Mouse (Mus musculus) neural tube, embryonic 15.5 days (tissue): ENCODE measurements around the gene Emc4. TPM values are rescaled to one million over a fixed set of nuclear protein-coding genes. Genes with fewer than 3 reads are reported as not detected.

Experiments used
- ATAC-seq: fragments of 200-750 bp; cut with Nextera tagmentation; 2 replicates; pipeline ENCODE4 v1.8.0; 2017; ENCODE audit warnings: mild to moderate bottlenecking, moderate TSS enrichment, moderate library complexity; ENCODE audit not compliant: low FRiP score
- H3K27ac ChIP-seq: fragments of 300-500 bp; sonication (generic); replicated peaks from 2 replicates; pipeline ENCODE4 v1.5.1; 2015; ENCODE audit warnings: mild to moderate bottlenecking, inconsistent platforms
- H3K27me3 ChIP-seq: fragments of 300-500 bp; sonication (generic); replicated peaks from 2 replicates; pipeline ENCODE4 v1.6.1; 2015; ENCODE audit warnings: inconsistent platforms
- H3K36me3 ChIP-seq: fragments of 300-500 bp; sonication (generic); 2 replicates; pipeline ENCODE4 v1.6.1; 2015; ENCODE audit warnings: inconsistent platforms
- H3K4me1 ChIP-seq: fragments of 300-500 bp; sonication (generic); 2 replicates; pipeline ENCODE4 v1.6.1; 2015; ENCODE audit warnings: inconsistent platforms
- H3K4me2 ChIP-seq: fragments of 300-500 bp; sonication (generic); 2 replicates; pipeline ENCODE4 v1.6.1; 2015; ENCODE audit warnings: inconsistent platforms, mild to moderate bottlenecking, moderate library complexity
- H3K4me3 ChIP-seq: fragments of 300-500 bp; sonication (generic); replicated peaks from 2 replicates; pipeline ENCODE4 v1.5.1; 2015; ENCODE audit warnings: mild to moderate bottlenecking, inconsistent platforms
- H3K9ac ChIP-seq: fragments of 300-500 bp; sonication (generic); replicated peaks from 2 replicates; pipeline ENCODE4 v1.6.1; 2015; ENCODE audit warnings: mild to moderate bottlenecking, inconsistent platforms
- H3K9me3 ChIP-seq: fragments of 300-500 bp; sonication (generic); replicated peaks from 2 replicates; pipeline ENCODE4 v1.6.1; 2016; ENCODE audit warnings: inconsistent platforms
- WGBS: fragments of 180-500 bp; shearing (Covaris S2); methylation state at CpG from one replicate; pipeline ENCODE4 v1.1.7; 2015; ENCODE audit warnings: mixed read lengths; 5-methylcytosine and 5-hydroxymethylcytosine counted together
- polyA plus RNA-seq: library from polyadenylated mRNA; unstranded; fragments of >200 nt; fragmentation: Nextera tagmentation; extraction: Ambion mirVana; gene quantifications from 2 replicates; pipeline ENCODE4 v1.2.1, GENCODE M21; 2015

Gene Emc4
- polyA plus RNA-seq, 1 experiment from 2014 or later = 239 TPM

DNA sequence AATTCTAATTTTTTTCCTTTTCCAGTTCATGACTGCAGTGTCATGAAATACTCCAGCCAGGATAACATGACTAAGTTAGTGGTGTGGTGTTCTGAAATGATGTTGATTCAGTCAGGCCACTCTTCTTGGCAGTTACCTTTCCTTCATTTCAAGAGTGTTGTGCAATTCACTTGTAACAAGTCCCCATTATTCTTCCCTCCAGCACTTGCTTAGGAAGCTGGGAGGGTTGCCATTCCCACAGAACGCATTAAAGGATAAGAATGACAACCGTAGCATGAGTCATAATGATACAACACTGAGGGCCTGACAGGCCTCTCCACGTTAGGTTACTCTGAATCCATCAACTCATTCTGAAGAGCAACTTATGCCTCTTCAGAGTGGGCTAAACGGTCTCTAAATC is 5.3 kb upstream of the Emc4 start:
- no peak overlapping the region for H3K9ac ChIP-seq
- ATAC-seq = no peak
- H3K27ac ChIP-seq = no peak overlapping the region
- H3K4me1 ChIP-seq = 0 out of 2 replicates have a peak, but pooled peaks cover 3% of the 10 kb centered on the region
- H3K36me3 ChIP-seq = no peaks in the 10 kb centered on the region
- no peaks in the 10 kb centered on the region for H3K9me3 ChIP-seq
- H3K4me2 ChIP-seq = no peak overlapping the region
- peaks cover 5% of the 10 kb centered on the region; the same call in 1 of the 2 replicates for H3K27me3 ChIP-seq
- H3K4me3 ChIP-seq = no peak overlapping the region
- WGBS = 61% methylated on average over 4 of the region's 4 CpGs

DNA sequence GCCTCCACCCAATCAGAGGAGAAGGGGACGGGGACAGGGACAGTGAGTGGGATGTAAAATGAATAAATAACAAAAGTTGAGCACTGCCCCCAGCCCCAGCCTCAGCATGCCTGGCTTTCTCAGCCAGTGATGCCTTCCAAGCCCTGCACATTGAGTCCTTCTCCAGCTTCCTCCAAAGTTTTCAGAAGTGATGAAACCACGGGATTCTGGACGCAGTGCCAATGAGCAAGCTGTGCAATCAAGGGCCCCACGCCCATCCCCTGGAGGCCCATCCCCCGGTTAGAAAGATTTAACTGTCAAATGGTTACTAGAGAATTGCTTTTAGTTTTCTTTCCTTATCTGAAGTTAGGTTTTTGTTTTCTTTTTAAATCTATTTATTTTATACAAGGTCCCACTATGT is 2.1 kb upstream of the Emc4 start:
- Histone ChIP-seq H3K9ac (no peak overlapping the region), H3K27ac (no peak overlapping the region), H3K9me3 (no peaks in the 10 kb centered on the region), H3K27me3 (no peaks in the 10 kb centered on the region), H3K36me3 (no peaks in the 10 kb centered on the region), H3K4me1 (peaks cover 15% of the 10 kb centered on the region), H3K4me2 (no peak overlapping the region), H3K4me3 (no peak overlapping the region)
- WGBS = 72% methylated on average over 5 of the region's 5 CpGs
- no peak for ATAC-seq

DNA sequence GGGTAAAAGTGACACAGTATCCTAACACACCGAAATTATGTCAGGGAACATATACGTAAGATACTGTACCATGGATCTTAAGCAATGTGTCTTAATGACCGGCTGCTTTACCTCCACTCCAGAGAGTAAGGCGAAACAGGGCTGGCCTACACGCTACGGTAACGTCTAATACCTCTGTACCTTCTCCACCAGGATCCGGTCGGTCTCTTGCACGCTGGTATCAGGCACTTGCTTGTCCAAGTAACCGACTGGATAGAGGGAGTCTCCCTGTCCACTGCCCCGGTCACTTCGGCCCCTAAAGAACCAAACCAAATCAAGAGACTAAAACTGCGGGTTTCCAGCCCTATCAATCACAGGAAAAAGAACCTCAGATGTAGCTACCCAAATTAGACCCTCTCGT is 605 bp downstream of the Emc4 start:
- WGBS = 20% methylated on average over 15 of the region's 15 CpGs
- Histone ChIP-seq H3K27ac (peak overlapping the region; percentile 93), H3K27me3 (no peaks in the 10 kb centered on the region), H3K4me3 (peak overlapping the region; percentile 71), H3K9me3 (no peaks in the 10 kb centered on the region), H3K9ac (peak overlapping the region; percentile 76), H3K4me1 (peaks cover 15% of the 10 kb centered on the region), H3K4me2 (peak overlapping the region; percentile 86), H3K36me3 (peaks cover 23% of the 10 kb centered on the region)
- ATAC-seq = peak; percentile 53; the same call in 1 of the 2 replicates

DNA sequence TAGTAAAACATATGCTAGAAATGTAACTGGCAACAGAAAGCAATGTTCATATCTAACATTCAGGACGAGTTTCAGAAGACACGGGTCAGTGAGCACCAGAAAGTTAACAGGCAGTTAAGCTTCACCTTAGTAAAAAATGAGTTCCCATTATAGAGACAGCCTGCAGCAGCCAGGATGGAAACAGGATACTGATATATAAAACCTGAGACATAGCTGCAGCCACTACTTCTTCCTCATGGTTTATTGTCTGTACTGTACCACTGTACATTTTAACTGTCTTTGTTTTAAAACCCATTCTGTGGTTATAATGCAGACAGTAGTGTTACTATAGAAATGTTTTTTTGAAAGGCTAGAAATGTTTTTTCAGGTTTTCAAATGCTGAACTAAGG is 7.1 kb downstream of the Emc4 start:
- H3K9ac ChIP-seq = no peak overlapping the region
- no peak overlapping the region for H3K27ac ChIP-seq
- no peak for ATAC-seq
- WGBS = 87% methylated on average over 2 of the region's 2 CpGs
- no peaks in the 10 kb centered on the region for H3K27me3 ChIP-seq
- no peak overlapping the region for H3K4me2 ChIP-seq
- no peak overlapping the region for H3K4me3 ChIP-seq
- no peaks in the 10 kb centered on the region for H3K4me1 ChIP-seq
- peaks cover 79% of the 10 kb centered on the region for H3K36me3 ChIP-seq
- H3K9me3 ChIP-seq = no peaks in the 10 kb centered on the region

DNA sequence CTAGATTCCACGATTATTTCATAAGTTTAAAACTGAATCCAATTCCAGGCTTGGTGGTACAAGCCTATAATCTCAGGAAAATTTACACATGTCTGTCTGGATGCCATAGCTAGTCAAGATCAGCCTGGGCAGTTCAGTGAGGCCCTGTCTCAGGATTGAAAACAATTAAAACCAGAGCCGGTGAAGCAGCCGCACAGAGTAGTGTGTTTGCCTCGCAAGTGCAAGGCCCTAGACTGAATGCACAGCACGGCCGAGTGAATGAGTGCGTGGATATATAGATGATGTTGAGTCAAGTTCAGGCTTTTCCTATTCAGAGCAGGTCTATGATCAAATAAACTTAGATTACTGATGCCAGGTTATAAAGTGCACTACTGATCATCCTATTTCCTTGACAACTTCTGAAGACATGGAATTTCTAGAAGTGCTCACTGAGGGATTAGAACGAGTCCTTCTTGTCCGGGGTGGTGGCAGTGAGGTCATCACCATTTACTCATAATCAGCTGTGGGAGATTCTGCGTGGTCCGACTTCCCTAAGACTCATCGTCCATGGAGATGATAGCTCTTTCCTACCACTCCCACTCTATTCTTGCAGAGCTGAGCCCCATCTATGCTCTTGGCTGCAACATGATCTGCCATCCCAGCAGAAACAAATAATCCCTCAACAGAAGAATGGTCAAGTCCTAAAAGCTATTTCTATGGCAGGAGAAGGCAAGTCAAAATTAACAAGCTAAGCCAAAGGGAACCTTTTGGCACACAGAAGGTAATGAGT is 7.6 kb downstream of the Emc4 start:
- Histone ChIP-seq H3K27ac (no peak overlapping the region), H3K27me3 (no peaks in the 10 kb centered on the region), H3K4me2 (no peak overlapping the region), H3K4me3 (no peak overlapping the region), H3K9me3 (no peaks in the 10 kb centered on the region), H3K4me1 (no peaks in the 10 kb centered on the region), H3K36me3 (peaks cover 85% of the 10 kb centered on the region), H3K9ac (no peak overlapping the region)
- WGBS = 93% methylated on average over 12 of the region's 12 CpGs
- no peak for ATAC-seq

DNA sequence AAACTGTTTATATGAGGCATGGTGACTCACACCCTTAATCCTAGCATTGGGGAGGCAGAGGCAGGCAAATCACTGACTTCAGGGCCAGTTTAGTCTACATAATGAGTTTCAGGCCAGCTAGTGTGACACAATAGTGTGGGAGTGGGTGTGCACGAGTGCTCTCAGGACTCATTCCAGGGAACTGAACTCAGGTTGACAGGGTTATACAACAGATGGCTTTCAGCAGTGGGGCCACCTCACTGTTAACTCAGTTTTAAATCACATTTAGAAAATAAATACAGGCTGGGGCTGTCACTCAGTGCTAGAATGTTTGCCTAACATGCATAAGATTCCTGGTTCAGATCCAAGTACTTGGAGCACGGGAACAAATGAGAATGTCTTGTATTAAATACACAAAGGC is 8.2 kb downstream of the Emc4 start:
- no peaks in the 10 kb centered on the region for H3K4me1 ChIP-seq
- no peaks in the 10 kb centered on the region for H3K27me3 ChIP-seq
- H3K4me3 ChIP-seq = no peak overlapping the region
- H3K27ac ChIP-seq = no peak overlapping the region
- WGBS = 91% methylated on average over 2 of the region's 2 CpGs
- no peak overlapping the region for H3K4me2 ChIP-seq
- peaks cover 86% of the 10 kb centered on the region for H3K36me3 ChIP-seq
- H3K9me3 ChIP-seq = no peaks in the 10 kb centered on the region
- no peak overlapping the region for H3K9ac ChIP-seq
- no peak for ATAC-seq

DNA sequence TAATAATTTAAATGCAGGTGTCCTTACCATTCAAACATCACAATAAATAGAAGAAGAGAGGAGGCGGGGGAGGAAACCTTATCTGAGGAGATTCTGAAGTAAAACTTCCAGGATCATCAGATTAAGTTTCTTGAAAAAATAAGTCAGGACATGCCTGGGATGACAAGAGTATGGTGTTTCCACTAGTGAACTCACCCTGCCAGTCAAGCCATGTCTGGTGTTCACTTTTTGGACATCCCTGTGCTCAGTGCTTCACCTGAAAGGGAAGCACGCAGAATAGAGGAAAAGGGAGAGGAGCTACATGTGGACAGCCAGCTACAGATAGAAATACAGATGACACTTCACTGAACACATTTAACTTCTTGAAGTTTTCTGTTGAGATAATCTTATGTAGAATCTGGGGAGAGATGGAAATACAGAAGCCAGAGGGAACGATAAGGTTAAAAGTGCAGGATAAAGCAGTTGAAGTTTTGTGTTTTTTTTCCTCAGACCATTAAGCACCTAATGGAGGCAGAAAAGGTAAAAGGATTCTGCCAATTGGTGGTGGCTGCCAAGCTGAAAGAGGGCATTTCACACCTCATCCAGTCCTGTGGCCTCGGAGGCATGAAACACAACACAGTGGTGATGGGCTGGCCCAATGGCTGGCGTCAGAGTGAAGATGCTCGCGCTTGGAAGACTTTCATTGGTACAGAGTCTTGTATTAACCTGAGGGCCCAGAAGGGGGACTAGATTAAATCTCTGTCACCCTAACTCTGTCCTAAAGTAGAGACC is 14.0 kb downstream of the Emc4 start:
- H3K36me3 ChIP-seq = peaks cover 72% of the 10 kb centered on the region
- H3K27me3 ChIP-seq = no peaks in the 10 kb centered on the region
- H3K4me1 ChIP-seq = no peaks in the 10 kb centered on the region
- no peak overlapping the region for H3K4me3 ChIP-seq
- H3K27ac ChIP-seq = no peak overlapping the region
- ATAC-seq = no peak
- H3K4me2 ChIP-seq = no peak overlapping the region
- H3K9me3 ChIP-seq = no peaks in the 10 kb centered on the region
- H3K9ac ChIP-seq = no peak overlapping the region
- 90% methylated on average over 7 of the region's 7 CpGs for WGBS

DNA sequence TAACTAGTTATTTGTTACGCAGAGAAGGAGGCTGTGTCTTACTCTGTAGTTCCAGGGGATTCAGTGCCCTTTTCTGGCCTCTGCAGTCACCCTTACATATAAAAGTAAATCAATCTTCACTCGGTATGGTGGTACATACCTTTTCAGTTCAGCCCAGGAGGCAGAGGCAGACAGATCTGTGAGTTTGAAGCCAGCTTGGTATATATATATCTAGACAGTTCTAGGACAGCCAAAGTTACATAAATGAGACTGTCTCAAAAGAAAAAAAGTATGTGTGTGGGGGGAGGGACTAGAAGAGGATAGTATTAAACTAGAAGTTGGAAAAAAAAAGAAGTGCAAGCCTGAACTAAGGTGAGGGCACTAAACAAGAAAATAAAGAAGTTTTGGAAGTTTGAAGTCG is 19.6 kb downstream of the Emc4 start:
- no peaks in the 10 kb centered on the region for H3K27me3 ChIP-seq
- peaks cover 40% of the 10 kb centered on the region for H3K36me3 ChIP-seq
- H3K4me1 ChIP-seq = no peaks in the 10 kb centered on the region
- no peak overlapping the region for H3K4me3 ChIP-seq
- ATAC-seq = no peak
- no peak overlapping the region for H3K9ac ChIP-seq
- H3K27ac ChIP-seq = no peak overlapping the region
- H3K9me3 ChIP-seq = no peaks in the 10 kb centered on the region
- H3K4me2 ChIP-seq = no peak overlapping the region
- 94% methylated on average over 3 of the region's 3 CpGs for WGBS

GRCm38 (mm10) chr2:112341117-112341516 is 26.7 kb downstream of the Emc4 start:
- H3K27me3 ChIP-seq = no peaks in the 10 kb centered on the region
- ATAC-seq = no peak
- no peak overlapping the region for H3K9ac ChIP-seq
- H3K4me2 ChIP-seq = no peak overlapping the region
- H3K27ac ChIP-seq = no peak overlapping the region
- no peak overlapping the region for H3K4me3 ChIP-seq
- peaks cover 44% of the 10 kb centered on the region for H3K36me3 ChIP-seq
- WGBS = 75% methylated on average over 3 of the region's 3 CpGs
- no peaks in the 10 kb centered on the region for H3K9me3 ChIP-seq
- no peaks in the 10 kb centered on the region for H3K4me1 ChIP-seq

- WGBS = 93% methylated on average over 2 of the region's 2 CpGs
Measured at GRCm38 (mm10) chr2:112339736-112340135, 28.1 kb downstream of the Emc4 start.

DNA sequence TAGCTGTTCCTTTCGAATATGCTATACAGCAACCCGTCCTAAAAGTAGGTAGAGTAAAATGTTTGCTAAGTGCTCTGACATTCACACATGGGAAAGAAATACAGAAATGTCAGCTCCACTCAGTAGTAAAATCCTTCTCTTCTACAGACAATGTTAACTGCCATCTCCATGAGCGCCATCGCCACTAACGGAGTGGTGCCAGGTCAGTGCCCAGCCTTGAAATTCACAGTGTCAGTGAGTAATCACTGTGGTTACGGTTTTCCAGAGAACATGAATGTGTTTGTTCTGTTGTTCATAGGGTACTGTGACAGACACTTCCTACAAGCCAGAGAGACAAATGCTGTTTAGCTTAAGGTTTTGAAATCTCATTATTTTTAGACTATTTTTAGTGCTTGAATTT is 30.6 kb downstream of the Emc4 start:
- Histone ChIP-seq H3K27me3 (no peaks in the 10 kb centered on the region), H3K9ac (no peak overlapping the region), H3K27ac (no peak overlapping the region), H3K9me3 (no peaks in the 10 kb centered on the region), H3K4me3 (no peak overlapping the region), H3K36me3 (peaks cover 52% of the 10 kb centered on the region), H3K4me2 (no peak overlapping the region), H3K4me1 (no peaks in the 10 kb centered on the region)
- WGBS = 90% methylated on average over 6 of the region's 6 CpGs
- no peak for ATAC-seq

More at GRCm38 (mm10) chr2:112339736-112340135, 28.1 kb downstream of the Emc4 start:
- no peak overlapping the region for H3K27ac ChIP-seq
- H3K4me1 ChIP-seq = no peaks in the 10 kb centered on the region
- H3K9ac ChIP-seq = no peak overlapping the region
- H3K9me3 ChIP-seq = no peaks in the 10 kb centered on the region
- H3K36me3 ChIP-seq = peaks cover 49% of the 10 kb centered on the region
- H3K27me3 ChIP-seq = no peaks in the 10 kb centered on the region
- ATAC-seq = no peak
- H3K4me3 ChIP-seq = no peak overlapping the region
- H3K4me2 ChIP-seq = no peak overlapping the region
